Mouse (Mus musculus) stomach, embryonic 14.5 days (tissue): ENCODE results near the gene Gm20388. TPM values are rescaled to one million over a fixed set of nuclear protein-coding genes. Genes with fewer than 3 reads are reported as not detected.
A peak's percentile ranks its signal among the peaks of the same experiment; 100 is the strongest.

Source experiments
- ATAC-seq: fragments of 200-750 bp; cut with Nextera tagmentation; 2 replicates; pipeline ENCODE4 v1.8.0; 2017; ENCODE audit warnings: low read depth, moderate TSS enrichment; ENCODE audit not compliant: insufficient number of reproducible peaks, insufficient read depth, low FRiP score
- H3K27ac ChIP-seq: fragments of 300-500 bp; sonication (generic); 2 replicates; pipeline ENCODE4 v1.5.1; 2014; ENCODE audit warnings: mild to moderate bottlenecking, low read length, moderate library complexity, mixed read lengths
- H3K27me3 ChIP-seq: fragments of 300-500 bp; sonication (generic); 2 replicates; pipeline ENCODE4 v1.6.1; 2014; ENCODE audit warnings: low read length, control low read depth, mixed read lengths; ENCODE audit not compliant: control insufficient read depth, insufficient read depth
- H3K36me3 ChIP-seq: fragments of 300-500 bp; sonication (generic); 2 replicates; pipeline ENCODE4 v1.6.1; 2014; ENCODE audit warnings: mild to moderate bottlenecking, control low read depth, low read length, moderate library complexity, mixed read lengths; ENCODE audit not compliant: control insufficient read depth, insufficient read depth
- H3K4me1 ChIP-seq: fragments of 300-500 bp; sonication (generic); 2 replicates; pipeline ENCODE4 v1.6.1; 2014; ENCODE audit warnings: low read length, control low read depth, mixed read lengths; ENCODE audit not compliant: control insufficient read depth, insufficient read depth
- H3K4me2 ChIP-seq: fragments of 300-500 bp; sonication (generic); replicated peaks from 2 replicates; pipeline ENCODE4 v1.6.1; 2014; ENCODE audit warnings: low read depth, low read length, control low read depth
- H3K4me3 ChIP-seq: fragments of 300-500 bp; sonication (generic); 2 replicates; pipeline ENCODE4 v1.5.1; 2014; ENCODE audit warnings: low read depth, low read length, control low read depth
- H3K9ac ChIP-seq: fragments of 300-500 bp; sonication (generic); replicated peaks from 2 replicates; pipeline ENCODE4 v1.6.1; 2014; ENCODE audit warnings: low read depth, mild to moderate bottlenecking, control low read depth, low read length, moderate library complexity, mixed read lengths
- H3K9me3 ChIP-seq: fragments of 300-500 bp; sonication (generic); 2 replicates; pipeline ENCODE4 v1.6.1; 2016; ENCODE audit warnings: low read depth, low read length, control low read depth; ENCODE audit not compliant: control insufficient read depth
- WGBS: fragments of 180-500 bp; shearing (Covaris S2); extraction: QIAGEN DNeasy Blood & Tissue Kit; methylation state at CpG from one replicate; pipeline ENCODE4 v1.1.7; 2014; 5-methylcytosine and 5-hydroxymethylcytosine counted together
- polyA plus RNA-seq: library from polyadenylated mRNA; unstranded; fragments of >200 nt; fragmentation: Nextera tagmentation; extraction: Ambion mirVana; gene quantifications from 2 replicates; pipeline ENCODE4 v1.2.1, GENCODE M21; 2014

Gm20388 gene
- polyA plus RNA-seq, 1 experiment from 2014 or later, result 11.4 TPM

- no peak overlapping the region for H3K27ac ChIP-seq
- no peak overlapping the region for H3K4me3 ChIP-seq
- H3K9ac ChIP-seq, result no peak overlapping the region
- H3K27me3 ChIP-seq, result no peaks in the 10 kb centered on the region
- no peaks in the 10 kb centered on the region for H3K36me3 ChIP-seq
- ATAC-seq, result no peak
- H3K9me3 ChIP-seq, result no peaks in the 10 kb centered on the region
- WGBS, result 32% methylated on average over 7 of the region's 7 CpGs
- peaks cover 22% of the 10 kb centered on the region for H3K4me1 ChIP-seq
- H3K4me2 ChIP-seq, result no peak overlapping the region
These were observed 408.8 kb downstream of the Gm20388 start for GRCm38 (mm10) chr8:120319449-120319848.

- H3K36me3 ChIP-seq, result no peaks in the 10 kb centered on the region
- H3K9me3 ChIP-seq, result no peaks in the 10 kb centered on the region
- H3K4me2 ChIP-seq, result no peak overlapping the region
- no peak overlapping the region for H3K4me3 ChIP-seq
- 81% methylated on average over 5 of the region's 5 CpGs for WGBS
- ATAC-seq, result no peak
- H3K27ac ChIP-seq, result no peak overlapping the region
- H3K9ac ChIP-seq, result no peak overlapping the region
- H3K27me3 ChIP-seq, result no peaks in the 10 kb centered on the region
- H3K4me1 ChIP-seq, result peaks cover 22% of the 10 kb centered on the region
These were observed 409.5 kb downstream of the Gm20388 start for GRCm38 (mm10) chr8:120320146-120320545.

GRCm38 (mm10) chr8:120321724-120322123, 411.1 kb downstream of the Gm20388 start:
- ATAC-seq, result no peak
- Histone ChIP-seq H3K4me1 (peaks cover 25% of the 10 kb centered on the region), H3K4me2 (no peak overlapping the region), H3K4me3 (no peak overlapping the region), H3K27me3 (no peaks in the 10 kb centered on the region), H3K9ac (no peak overlapping the region), H3K27ac (no peak overlapping the region), H3K9me3 (no peaks in the 10 kb centered on the region), H3K36me3 (no peaks in the 10 kb centered on the region)
- WGBS, result 49% methylated on average over 6 of the region's 6 CpGs

- H3K4me1 ChIP-seq, result peaks cover 20% of the 10 kb centered on the region
- no peak overlapping the region for H3K9ac ChIP-seq
- H3K27me3 ChIP-seq, result no peaks in the 10 kb centered on the region
- H3K9me3 ChIP-seq, result no peaks in the 10 kb centered on the region
- ATAC-seq, result peak; percentile 44; the same call in 1 of the 2 replicates
- 17% methylated on average over 20 of the region's 20 CpGs for WGBS
- peak overlapping the region; percentile 10 for H3K4me2 ChIP-seq
- no peak overlapping the region for H3K4me3 ChIP-seq
- no peaks in the 10 kb centered on the region for H3K36me3 ChIP-seq
- no peak overlapping the region; the same call in 1 of the 2 replicates for H3K27ac ChIP-seq
These were observed 412.4 kb downstream of the Gm20388 start for GRCm38 (mm10) chr8:120322956-120323448.

- Histone ChIP-seq H3K27me3 (no peaks in the 10 kb centered on the region), H3K9me3 (no peaks in the 10 kb centered on the region), H3K27ac (no peak overlapping the region), H3K9ac (no peak overlapping the region), H3K4me3 (no peak overlapping the region), H3K4me2 (no peak overlapping the region), H3K4me1 (peaks cover 18% of the 10 kb centered on the region), H3K36me3 (no peaks in the 10 kb centered on the region)
- no peak for ATAC-seq
- 49% methylated on average over 3 of the region's 3 CpGs for WGBS
These were observed 413.9 kb downstream of the Gm20388 start for GRCm38 (mm10) chr8:120324555-120324954.

GRCm38 (mm10) chr8:120325172-120325767, 414.6 kb downstream of the Gm20388 start:
- Histone ChIP-seq H3K27me3 (no peaks in the 10 kb centered on the region), H3K9me3 (no peaks in the 10 kb centered on the region), H3K27ac (no peak overlapping the region), H3K4me2 (no peak overlapping the region), H3K9ac (no peak overlapping the region), H3K4me3 (no peak overlapping the region), H3K4me1 (peaks cover 18% of the 10 kb centered on the region), H3K36me3 (no peaks in the 10 kb centered on the region)
- WGBS, result 76% methylated on average over 5 of the region's 5 CpGs
- ATAC-seq, result no peak

GRCm38 (mm10) chr8:120327131-120327554, 416.5 kb downstream of the Gm20388 start:
- H3K4me2 ChIP-seq, result no peak overlapping the region
- H3K36me3 ChIP-seq, result no peaks in the 10 kb centered on the region
- H3K27ac ChIP-seq, result no peak overlapping the region
- no peak for ATAC-seq
- no peak overlapping the region for H3K9ac ChIP-seq
- H3K9me3 ChIP-seq, result no peaks in the 10 kb centered on the region
- H3K27me3 ChIP-seq, result no peaks in the 10 kb centered on the region
- H3K4me1 ChIP-seq, result peaks cover 18% of the 10 kb centered on the region
- H3K4me3 ChIP-seq, result no peak overlapping the region
- WGBS, result 53% methylated on average over 3 of the region's 3 CpGs

GRCm38 (mm10) chr8:120328361-120329022, 417.9 kb downstream of the Gm20388 start:
- H3K9me3 ChIP-seq, result no peaks in the 10 kb centered on the region
- H3K36me3 ChIP-seq, result no peaks in the 10 kb centered on the region
- no peak overlapping the region for H3K4me3 ChIP-seq
- no peak overlapping the region for H3K4me2 ChIP-seq
- H3K4me1 ChIP-seq, result peaks cover 4% of the 10 kb centered on the region; the same call in 1 of the 2 replicates
- H3K27me3 ChIP-seq, result no peaks in the 10 kb centered on the region
- no peak overlapping the region for H3K9ac ChIP-seq
- WGBS, result 85% methylated on average over 13 of the region's 13 CpGs
- H3K27ac ChIP-seq, result no peak overlapping the region
- ATAC-seq, result no peak
